Mouse (Mus musculus) heart, embryonic 15.5 days (tissue): ENCODE measurements around the gene Noc3l. TPM values are rescaled to one million over a fixed set of nuclear protein-coding genes. Genes with fewer than 3 reads are reported as not detected.

Source experiments
- ATAC-seq: fragments of 200-750 bp; cut with Nextera tagmentation; replicated peaks from 2 replicates; pipeline ENCODE4 v1.8.0; 2017; ENCODE audit warnings: low read depth, moderate TSS enrichment; ENCODE audit not compliant: insufficient number of reproducible peaks, insufficient read depth, low FRiP score
- H3K27ac ChIP-seq: fragments of 300-500 bp; sonication (generic); 2 replicates; pipeline ENCODE4 v1.5.1; 2015; ENCODE audit warnings: mild to moderate bottlenecking, inconsistent platforms
- H3K27me3 ChIP-seq: fragments of 300-500 bp; sonication (generic); 2 replicates; pipeline ENCODE4 v1.6.1; 2015; ENCODE audit warnings: inconsistent platforms
- H3K36me3 ChIP-seq: fragments of 300-500 bp; sonication (generic); 2 replicates; pipeline ENCODE4 v1.6.1; 2015; ENCODE audit warnings: mild to moderate bottlenecking, inconsistent platforms
- H3K4me1 ChIP-seq: fragments of 300-500 bp; sonication (generic); replicated peaks from 2 replicates; pipeline ENCODE4 v1.6.1; 2015; ENCODE audit warnings: inconsistent platforms
- H3K4me2 ChIP-seq: fragments of 300-500 bp; sonication (generic); 2 replicates; pipeline ENCODE4 v1.6.1; 2015; ENCODE audit warnings: inconsistent platforms, mild to moderate bottlenecking, moderate library complexity
- H3K4me3 ChIP-seq: fragments of 300-500 bp; sonication (generic); 2 replicates; pipeline ENCODE4 v1.5.1; 2015; ENCODE audit warnings: mild to moderate bottlenecking, inconsistent platforms
- H3K9ac ChIP-seq: fragments of 300-500 bp; sonication (generic); 2 replicates; pipeline ENCODE4 v1.6.1; 2015; ENCODE audit warnings: mild to moderate bottlenecking, inconsistent platforms
- H3K9me3 ChIP-seq: fragments of 300-500 bp; sonication (generic); replicated peaks from 2 replicates; pipeline ENCODE4 v1.6.1; 2016; ENCODE audit warnings: inconsistent platforms
- WGBS: fragments of 180-500 bp; shearing (Covaris S2); methylation state at CpG from one replicate; pipeline ENCODE4 v1.1.7; 2015; ENCODE audit warnings: mixed read lengths; 5-methylcytosine and 5-hydroxymethylcytosine counted together
- polyA plus RNA-seq: library from polyadenylated mRNA; unstranded; fragments of >200 nt; fragmentation: Nextera tagmentation; extraction: Ambion mirVana; gene quantifications from 2 replicates; pipeline ENCODE4 v1.2.1, GENCODE M21; 2015

Gene Noc3l
- 3.2 and 3.6 TPM in 2 replicates for polyA plus RNA-seq

DNA sequence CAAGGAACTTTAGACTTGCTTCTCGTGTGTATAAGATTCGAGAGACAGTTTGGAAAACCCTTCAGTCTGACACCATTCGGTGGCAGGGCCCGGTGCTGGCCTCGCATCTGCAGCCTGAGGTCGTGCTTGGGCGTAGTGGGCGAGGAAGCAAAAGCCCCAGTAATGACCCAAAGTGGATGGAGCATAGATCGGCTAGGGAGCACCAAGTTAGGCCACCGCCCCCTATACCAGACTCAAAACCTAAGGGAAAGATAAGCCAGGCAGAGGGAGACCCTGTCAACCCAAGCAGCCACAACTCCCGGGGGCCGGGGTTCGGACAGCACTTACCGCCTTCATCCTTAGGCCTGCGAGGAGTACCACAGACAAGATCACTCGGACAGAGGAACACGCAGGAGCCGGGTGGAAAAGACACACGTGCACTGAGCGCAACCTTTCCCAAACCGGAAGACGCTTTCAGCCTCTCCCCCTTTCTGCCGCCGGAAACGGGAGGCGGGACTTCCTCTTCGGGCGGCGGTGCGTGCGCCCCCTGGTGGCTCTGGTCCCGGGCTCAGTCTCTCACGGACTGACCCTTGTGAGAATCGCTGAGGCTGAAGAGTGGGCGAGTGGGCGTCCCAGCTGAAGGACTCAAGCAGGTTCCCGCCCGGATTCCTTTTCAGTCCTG is at the start of gene Noc3l:
Gene Noc3l, minus strand, starts transcription at position 472 of the 661 bp plus-strand sequence.
- Histone ChIP-seq H3K4me2 (peak within 1 kb of the TSS; percentile 66), H3K27ac (peak within 1 kb of the TSS; percentile 55), H3K4me3 (peak within 1 kb of the TSS; percentile 75), H3K27me3 (0 out of 2 replicates have a peak, but pooled peaks cover 3% of the 10 kb centered on the region), H3K36me3 (peaks cover 17% of the 10 kb centered on the region), H3K9ac (peak within 1 kb of the TSS; percentile 76), H3K9me3 (no peaks in the 10 kb centered on the region), H3K4me1 (peaks cover 9% of the 10 kb centered on the region)
- ATAC-seq = peak; percentile 95
- WGBS = under 1% methylated on average over 38 of the region's 38 CpGs

DNA sequence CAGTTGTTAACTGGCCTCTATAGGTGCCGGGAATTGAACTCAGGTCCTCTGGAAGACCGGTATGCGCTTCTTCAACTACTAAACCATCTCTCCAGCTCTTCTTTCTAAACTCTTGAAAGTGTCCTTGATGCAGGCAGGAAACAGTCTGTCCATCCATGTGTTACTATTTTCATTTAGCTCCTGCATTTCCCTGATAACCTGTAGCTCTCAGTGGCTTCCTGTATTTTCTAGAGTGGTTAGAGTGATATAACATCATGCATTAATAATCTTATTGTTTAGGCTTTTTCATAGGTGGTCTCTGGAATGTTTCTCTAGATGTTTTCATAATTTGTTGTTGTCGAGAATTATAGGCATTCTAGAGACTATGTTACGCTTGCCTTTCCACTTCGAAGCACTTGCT is 43.5 kb upstream of the Noc3l start:
- Histone ChIP-seq H3K36me3 (no peaks in the 10 kb centered on the region), H3K4me3 (no peak overlapping the region), H3K4me1 (no peaks in the 10 kb centered on the region), H3K4me2 (no peak overlapping the region), H3K9ac (no peak overlapping the region), H3K9me3 (no peaks in the 10 kb centered on the region), H3K27ac (no peak overlapping the region), H3K27me3 (no peaks in the 10 kb centered on the region)
- WGBS = 90% methylated on average over 6 of the region's 6 CpGs
- ATAC-seq = no peak

- Histone ChIP-seq H3K27me3 (no peaks in the 10 kb centered on the region), H3K27ac (no peak overlapping the region), H3K36me3 (no peaks in the 10 kb centered on the region), H3K4me2 (no peak overlapping the region), H3K4me1 (no peaks in the 10 kb centered on the region), H3K9me3 (no peaks in the 10 kb centered on the region), H3K4me3 (no peak overlapping the region), H3K9ac (no peak overlapping the region)
- WGBS = 92% methylated on average over 3 of the region's 3 CpGs
- ATAC-seq = no peak
Observed at GRCm38 (mm10) chr19:38858224-38858623, 39.2 kb upstream of the Noc3l start.

DNA sequence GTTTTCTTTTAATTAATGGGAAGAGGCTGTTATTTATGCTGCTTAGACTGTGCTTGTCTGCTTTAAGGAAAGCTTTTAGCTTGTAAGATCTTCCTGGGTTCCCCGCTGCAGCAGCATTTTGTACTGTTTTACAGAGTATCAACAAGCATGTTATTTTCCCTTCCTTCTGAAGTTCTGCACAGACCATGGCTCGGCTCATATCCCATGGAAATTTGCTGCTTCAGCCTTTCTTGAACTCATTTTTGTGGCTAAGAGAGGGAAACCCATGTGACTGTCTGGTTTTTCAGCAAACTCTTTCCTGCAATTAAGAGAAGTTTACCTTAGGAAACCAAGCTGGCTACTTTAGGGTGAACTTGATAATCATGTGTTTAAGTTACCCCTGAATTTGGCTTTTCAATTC is 27.3 kb upstream of the Noc3l start:
- Histone ChIP-seq H3K4me1 (no peaks in the 10 kb centered on the region), H3K9me3 (no peaks in the 10 kb centered on the region), H3K9ac (no peak overlapping the region), H3K27ac (no peak overlapping the region), H3K4me3 (no peak overlapping the region), H3K4me2 (no peak overlapping the region), H3K27me3 (no peaks in the 10 kb centered on the region), H3K36me3 (no peaks in the 10 kb centered on the region)
- no peak for ATAC-seq
- 81% methylated on average over 2 of the region's 2 CpGs for WGBS

GRCm38 (mm10) chr19:38844817-38845216 is 25.8 kb upstream of the Noc3l start:
- 83% methylated on average over 5 of the region's 5 CpGs for WGBS
- Histone ChIP-seq H3K9me3 (no peaks in the 10 kb centered on the region), H3K9ac (no peak overlapping the region), H3K4me1 (no peaks in the 10 kb centered on the region), H3K27me3 (no peaks in the 10 kb centered on the region), H3K36me3 (no peaks in the 10 kb centered on the region), H3K27ac (no peak overlapping the region), H3K4me3 (no peak overlapping the region), H3K4me2 (no peak overlapping the region)
- ATAC-seq = no peak

GRCm38 (mm10) chr19:38837171-38837641 is 18.2 kb upstream of the Noc3l start:
- H3K9me3 ChIP-seq = no peaks in the 10 kb centered on the region
- peak; percentile 45 for ATAC-seq

GRCm38 (mm10) chr19:38836438-38837170 is 17.6 kb upstream of the Noc3l start, which contains the start of gene Tbc1d12:
Tbc1d12 (plus strand) TSS chr19:38836579.
- peaks cover 11% of the 10 kb centered on the region for H3K4me1 ChIP-seq
- peak within 1 kb of the TSS; percentile 86 for H3K4me3 ChIP-seq
- peak; percentile 93 for ATAC-seq
- H3K9ac ChIP-seq = peak within 1 kb of the TSS; percentile 83
- H3K36me3 ChIP-seq = no peaks in the 10 kb centered on the region
- no peaks in the 10 kb centered on the region for H3K9me3 ChIP-seq
- H3K27me3 ChIP-seq = no peaks in the 10 kb centered on the region
- peak within 1 kb of the TSS; percentile 92 for H3K27ac ChIP-seq
- under 1% methylated on average over 79 of the region's 101 CpGs for WGBS
- H3K4me2 ChIP-seq = peak within 1 kb of the TSS; percentile 80

More at GRCm38 (mm10) chr19:38837171-38837641, 18.2 kb upstream of the Noc3l start:
- peak overlapping the region; percentile 92 for H3K27ac ChIP-seq
- peak overlapping the region; percentile 83 for H3K9ac ChIP-seq
- under 1% methylated on average over 54 of the region's 54 CpGs for WGBS
- H3K4me2 ChIP-seq = peak overlapping the region; percentile 80
- peaks cover 11% of the 10 kb centered on the region for H3K4me1 ChIP-seq
- no peaks in the 10 kb centered on the region for H3K36me3 ChIP-seq
- H3K27me3 ChIP-seq = no peaks in the 10 kb centered on the region
- peak overlapping the region; percentile 86 for H3K4me3 ChIP-seq

- peaks cover 11% of the 10 kb centered on the region for H3K4me1 ChIP-seq
- H3K27me3 ChIP-seq = no peaks in the 10 kb centered on the region
- H3K27ac ChIP-seq = peak overlapping the region; percentile 92
- peak overlapping the region; percentile 86 for H3K4me3 ChIP-seq
- no peak for ATAC-seq
- WGBS = 22% methylated on average over 10 of the region's 10 CpGs
- peak overlapping the region; percentile 83 for H3K9ac ChIP-seq
- no peaks in the 10 kb centered on the region for H3K36me3 ChIP-seq
- peak overlapping the region; percentile 80 for H3K4me2 ChIP-seq
- H3K9me3 ChIP-seq = no peaks in the 10 kb centered on the region
Observed at GRCm38 (mm10) chr19:38836084-38836437, 17.0 kb upstream of the Noc3l start.

- ATAC-seq = no peak
- WGBS = 28% methylated on average over 1 of the region's 1 CpGs
- H3K4me1 ChIP-seq = peaks cover 11% of the 10 kb centered on the region
Observed at GRCm38 (mm10) chr19:38833224-38833623, 14.2 kb upstream of the Noc3l start.

GRCm38 (mm10) chr19:38820186-38820804 is 1.3 kb upstream of the Noc3l start:
- 62% methylated on average over 4 of the region's 4 CpGs for WGBS
- peaks cover 3% of the 10 kb centered on the region; the same call in 1 of the 2 replicates for H3K36me3 ChIP-seq
- H3K9ac ChIP-seq = no peak overlapping the region
- H3K9me3 ChIP-seq = no peaks in the 10 kb centered on the region
- H3K27me3 ChIP-seq = 0 out of 2 replicates have a peak, but pooled peaks cover 3% of the 10 kb centered on the region
- no peak overlapping the region for H3K4me3 ChIP-seq
- H3K27ac ChIP-seq = no peak overlapping the region
- peaks cover 9% of the 10 kb centered on the region for H3K4me1 ChIP-seq
- ATAC-seq = no peak
- no peak overlapping the region for H3K4me2 ChIP-seq

More at GRCm38 (mm10) chr19:38833224-38833623, 14.2 kb upstream of the Noc3l start:
- no peaks in the 10 kb centered on the region for H3K27me3 ChIP-seq
- no peak overlapping the region for H3K27ac ChIP-seq
- no peak overlapping the region for H3K4me3 ChIP-seq
- no peaks in the 10 kb centered on the region for H3K9me3 ChIP-seq
- H3K36me3 ChIP-seq = no peaks in the 10 kb centered on the region
- H3K9ac ChIP-seq = no peak overlapping the region
- H3K4me2 ChIP-seq = no peak overlapping the region

DNA sequence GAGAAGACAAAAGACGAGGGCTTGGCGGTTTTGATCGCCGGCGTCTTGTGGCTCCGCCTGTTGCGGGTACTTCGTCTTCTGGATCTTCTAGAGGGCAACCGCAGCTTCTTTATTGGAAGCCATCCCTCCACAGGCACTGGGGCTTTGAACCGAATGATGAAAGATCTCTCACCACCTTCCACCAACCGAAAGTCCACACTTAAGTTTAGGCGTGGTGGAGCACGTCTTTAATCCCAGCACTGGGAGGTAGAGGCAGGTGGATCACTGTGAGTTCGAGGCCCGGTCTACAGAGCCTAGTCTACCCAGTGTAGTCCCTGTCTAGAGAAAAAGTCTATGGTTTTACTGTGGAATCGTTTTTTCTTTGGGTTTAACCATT is 378 bp upstream of the Noc3l start:
- H3K4me2 ChIP-seq = peak overlapping the region; percentile 66
- 10% methylated on average over 16 of the region's 16 CpGs for WGBS
- H3K9me3 ChIP-seq = no peaks in the 10 kb centered on the region
- peaks cover 9% of the 10 kb centered on the region for H3K4me1 ChIP-seq
- H3K27me3 ChIP-seq = 0 out of 2 replicates have a peak, but pooled peaks cover 3% of the 10 kb centered on the region
- H3K9ac ChIP-seq = peak overlapping the region; percentile 76
- peak; percentile 34; the same call in 1 of the 2 replicates for ATAC-seq
- H3K27ac ChIP-seq = peak overlapping the region; percentile 55
- peaks cover 12% of the 10 kb centered on the region for H3K36me3 ChIP-seq
- peak overlapping the region; percentile 75 for H3K4me3 ChIP-seq
